Mouse (Mus musculus) megakaryocyte-erythroid progenitor cell, adult 5-6 weeks (primary cell): Measurements from ENCODE around the gene Zfyve27. TPM values are rescaled to one million over a fixed set of nuclear protein-coding genes. Genes with fewer than 3 reads are reported as not detected.

ENCODE experiments used
- ATAC-seq: replicated peaks from 2 replicates; pipeline ENCODE4 v1.8.0; 2016; ENCODE audit warnings: mild to moderate bottlenecking, inconsistent platforms; ENCODE audit not compliant: severe bottlenecking, poor library complexity, low FRiP score, low TSS enrichment
- total RNA-seq, 2 experiments: library from RNA; stranded (forward) in 1 of 2; stranded (reverse) in 1 of 2; fragments of 200-1000, 215-1000 nt in 1 of 2; fragments of >200 nt in 1 of 2; fragmentation: Nextera tagmentation in 1 of 2; gene quantifications; 2 replicates each; pipeline ENCODE4 v1.2.3; 2014 to 2017

Gene Zfyve27
- total RNA-seq, 2 experiments from 2014 or later = 10.7 to 30.4 TPM

- ATAC-seq = no peak
These were observed 53.1 kb downstream of the Zfyve27 start for GRCm38 (mm10) chr19:42216699-42217373.

DNA sequence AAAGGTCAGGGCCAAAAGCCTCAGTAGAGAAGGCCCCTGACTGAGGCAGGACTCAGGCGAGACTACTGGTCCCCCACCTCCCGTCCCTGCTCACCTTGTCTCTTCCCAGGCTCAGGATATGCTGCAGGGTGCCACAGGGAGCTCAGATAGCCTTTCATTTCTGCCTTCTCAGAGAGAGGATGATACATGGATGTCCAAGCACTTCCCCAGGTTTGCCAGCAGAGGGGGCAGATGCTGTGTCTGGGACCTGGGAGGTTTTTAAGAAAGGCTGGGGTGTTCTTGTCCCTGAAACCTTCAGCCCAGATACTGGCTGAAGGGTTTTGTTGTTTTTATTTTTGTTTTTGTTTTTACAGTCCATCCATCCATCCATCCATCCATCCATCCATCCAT lies 53.6 kb downstream of the Zfyve27 start:
- peak; percentile 66; the same call in 1 of the 2 replicates for ATAC-seq

GRCm38 (mm10) chr19:42226451-42226850 lies 62.7 kb downstream of the Zfyve27 start:
- ATAC-seq = no peak

GRCm38 (mm10) chr19:42229499-42230287 lies 65.9 kb downstream of the Zfyve27 start:
- no peak for ATAC-seq

GRCm38 (mm10) chr19:42230288-42230568 lies 66.5 kb downstream of the Zfyve27 start:
- ATAC-seq = peak; percentile 69

GRCm38 (mm10) chr19:42230986-42231385 lies 67.2 kb downstream of the Zfyve27 start:
- ATAC-seq = 0 out of 2 replicates have a peak, but pooled peaks have one; percentile 35

GRCm38 (mm10) chr19:42237602-42238340 lies 74.0 kb downstream of the Zfyve27 start:
- no peak for ATAC-seq

GRCm38 (mm10) chr19:42238341-42238715 lies 74.6 kb downstream of the Zfyve27 start:
- no peak for ATAC-seq

- no peak for ATAC-seq
These were observed 77.1 kb downstream of the Zfyve27 start for GRCm38 (mm10) chr19:42240881-42241280.

DNA sequence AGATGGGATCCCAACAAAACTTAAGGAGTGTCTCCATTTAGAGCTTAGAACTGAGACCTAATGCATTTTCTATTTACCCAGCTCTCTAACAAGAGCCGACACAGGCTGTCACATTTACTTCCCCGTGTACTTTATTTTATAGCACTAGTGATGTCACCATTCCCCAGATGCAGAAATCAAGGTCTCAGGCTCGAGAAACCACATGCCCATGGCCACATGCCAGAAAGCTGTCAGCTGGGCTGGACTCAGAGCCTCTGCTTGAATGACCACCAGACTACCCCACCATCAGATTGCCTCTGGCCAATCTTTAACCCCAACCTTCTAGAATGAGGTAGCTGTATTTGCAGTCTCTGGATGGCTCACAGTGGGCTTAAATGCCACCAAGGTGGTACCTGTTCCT lies 79.7 kb downstream of the Zfyve27 start:
- ATAC-seq = no peak

Other genes starting within 250 kb of the Zfyve27 start
- 66.2 and 86.7 TPM in 2 replicates for gene Exosc1, start 230.5 kb upstream of the Zfyve27 start, total RNA-seq (2014; fragmentation: Nextera tagmentation)
- gene Exosc1, start 230.5 kb upstream of the Zfyve27 start, total RNA-seq (2017) = 72.9 and 81.2 TPM in 2 replicates
- gene Zdhhc16, start 230.5 kb upstream of the Zfyve27 start, total RNA-seq (2014; fragmentation: Nextera tagmentation) = 36.8 and 46.8 TPM in 2 replicates
- gene Zdhhc16, start 230.5 kb upstream of the Zfyve27 start, total RNA-seq (2017) = 22.1 and 26.2 TPM in 2 replicates
- 25.6 and 39.6 TPM in 2 replicates for gene Mms19, start 182.8 kb upstream of the Zfyve27 start, total RNA-seq (2014; fragmentation: Nextera tagmentation)
- gene Mms19, start 182.8 kb upstream of the Zfyve27 start, total RNA-seq (2017) = 15.5 and 17.7 TPM in 2 replicates
- gene Ubtd1, start 182.2 kb upstream of the Zfyve27 start, total RNA-seq (2014; fragmentation: Nextera tagmentation) = 2.3 and 4.8 TPM in 2 replicates
- gene Ubtd1, start 182.2 kb upstream of the Zfyve27 start, total RNA-seq (2017) = 1.9 TPM in 1 of 2 replicates, not detected in the other
- not detected in 2 replicates for gene Ankrd2, start 128.0 kb upstream of the Zfyve27 start, total RNA-seq (2014; fragmentation: Nextera tagmentation)
- gene Ankrd2, start 128.0 kb upstream of the Zfyve27 start, total RNA-seq (2017) = not detected in 2 replicates
- not detected in 2 replicates for gene Hoga1, start 118.3 kb upstream of the Zfyve27 start, total RNA-seq (2014; fragmentation: Nextera tagmentation)
- not detected in 2 replicates for gene Hoga1, start 118.3 kb upstream of the Zfyve27 start, total RNA-seq (2017)
- not detected in 2 replicates for gene 4933411K16Rik, start 111.7 kb upstream of the Zfyve27 start, total RNA-seq (2014; fragmentation: Nextera tagmentation)
- not detected in 2 replicates for gene 4933411K16Rik, start 111.7 kb upstream of the Zfyve27 start, total RNA-seq (2017)
- 2.1 TPM in 1 of 2 replicates, not detected in the other for gene Morn4, start 77.6 kb upstream of the Zfyve27 start, total RNA-seq (2014; fragmentation: Nextera tagmentation)
- gene Morn4, start 77.6 kb upstream of the Zfyve27 start, total RNA-seq (2017) = 0.53 and 0.85 TPM in 2 replicates
- 8.9 and 13.5 TPM in 2 replicates for gene Pi4k2a, start 73.5 kb upstream of the Zfyve27 start, total RNA-seq (2014; fragmentation: Nextera tagmentation)
- 4.6 and 5.2 TPM in 2 replicates for gene Pi4k2a, start 73.5 kb upstream of the Zfyve27 start, total RNA-seq (2017)
- 2.2 and 6.1 TPM in 2 replicates for gene Avpi1, start 34.9 kb upstream of the Zfyve27 start, total RNA-seq (2014; fragmentation: Nextera tagmentation)
- gene Avpi1, start 34.9 kb upstream of the Zfyve27 start, total RNA-seq (2017) = 4.6 TPM in 1 of 2 replicates, not detected in the other
- 3.3 and 6.1 TPM in 2 replicates for gene Marveld1, start 16.6 kb upstream of the Zfyve27 start, total RNA-seq (2014; fragmentation: Nextera tagmentation)
- gene Marveld1, start 16.6 kb upstream of the Zfyve27 start, total RNA-seq (2017) = 4.5 and 5.8 TPM in 2 replicates
- not detected in 2 replicates for gene Sfrp5, start 38.3 kb downstream of the Zfyve27 start, total RNA-seq (2014; fragmentation: Nextera tagmentation)
- gene Sfrp5, start 38.3 kb downstream of the Zfyve27 start, total RNA-seq (2017) = not detected in 2 replicates
- gene Golga7b, start 83.6 kb downstream of the Zfyve27 start, total RNA-seq (2014; fragmentation: Nextera tagmentation) = not detected in 2 replicates
- not detected in 2 replicates for gene Golga7b, start 83.6 kb downstream of the Zfyve27 start, total RNA-seq (2017)